Mouse (Mus musculus) myocyte (in vitro differentiated cells): ENCODE measurements around the gene Golim4.

ENCODE experiments used
- MAX ChIP-seq: IDR thresholded peaks from one replicate; pipeline ENCODE4 v1.6.1; 2011; ENCODE audit warnings: low read depth, mild to moderate bottlenecking, control low read depth
- POLR2A ChIP-seq: IDR thresholded peaks from one replicate; pipeline ENCODE4 v1.6.1; 2011; ENCODE audit warnings: low read depth, mild to moderate bottlenecking, control low read depth, moderate library complexity; ENCODE audit not compliant: insufficient read length
- POLR2AphosphoS2 ChIP-seq: IDR thresholded peaks from one replicate; pipeline ENCODE4 v1.6.1; 2011; ENCODE audit warnings: low read depth, control low read depth; ENCODE audit not compliant: insufficient read length
- TCF3 ChIP-seq: IDR thresholded peaks from one replicate; pipeline ENCODE4 v1.6.1; 2011; ENCODE audit warnings: low read depth, control low read depth; ENCODE audit not compliant: insufficient read length

GRCm38 (mm10) chr3:75954185-75954584 lies 2.6 kb downstream of the Golim4 start:
- no peak for TF ChIP-seq MAX
- TF ChIP-seq POLR2AphosphoS2 = no peak
- no peak for TF ChIP-seq TCF3
- no peak for TF ChIP-seq POLR2A
